Mouse (Mus musculus) CH12F3 (cell line): ENCODE results near the gene Cyp2j6.
"Not testable (repeated sequence)": the region's sequence is repeated elsewhere in the genome, so short reads cannot be mapped to it uniquely, and the experiment has no call there.

Source experiments
- in situ Hi-C: fragments of 300-500 bp; cut with MboI; formaldehyde crosslinking; loops from 2 replicates; pipeline ENCODE4 v1.14.3; 2020; ENCODE audit warnings: low sequenced_read_pairs

Cyp2j6 gene

GRCm38 (mm10) chr4:96553133-96553819 is at the start of gene Cyp2j6:
Cyp2j6 (minus strand) TSS chr4:96553661.
- in situ Hi-C loops: no loop called here

GRCm38 (mm10) chr4:96591791-96592150 is 38.3 kb upstream of the Cyp2j6 start:
- in situ Hi-C loops: no loop called here

GRCm38 (mm10) chr4:96590911-96591790 is 37.7 kb upstream of the Cyp2j6 start, which contains the start of gene Cyp2j9:
Cyp2j9 (minus strand) TSS chr4:96591578.
- in situ Hi-C loops: no loop called here

DNA sequence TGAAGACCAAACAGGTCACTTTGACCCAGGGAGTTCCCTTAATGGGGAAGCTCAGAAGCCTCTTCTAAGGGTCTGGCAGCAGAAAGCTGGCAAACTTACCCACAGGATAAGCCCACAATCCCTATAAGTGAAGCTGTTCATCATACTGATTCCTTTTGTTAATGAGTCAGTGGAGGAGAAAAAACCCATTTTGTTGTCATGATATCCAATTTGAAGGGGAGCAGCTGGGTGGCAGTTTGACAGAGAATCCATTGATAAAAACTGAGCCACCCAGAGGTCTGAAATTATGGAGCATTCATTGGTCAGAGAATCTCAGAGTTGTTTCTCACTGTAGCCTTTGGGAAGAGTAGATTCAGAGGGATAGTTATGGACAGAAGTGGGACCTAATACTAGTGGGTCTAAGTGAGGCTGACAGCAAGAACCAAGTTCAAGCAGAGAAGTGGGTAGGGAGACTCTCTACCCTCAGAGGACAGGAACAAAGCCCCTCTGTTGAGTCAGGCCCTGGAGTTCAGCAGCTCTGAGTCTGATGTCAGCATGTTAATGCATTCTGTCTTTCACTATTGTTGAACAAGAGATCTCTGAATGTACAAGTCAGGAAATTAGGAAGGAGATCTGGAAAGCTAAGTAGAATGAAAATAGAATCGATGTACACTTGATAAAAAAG is 28.1 kb upstream of the Cyp2j6 start:
- in situ Hi-C loops: no loop called here

DNA sequence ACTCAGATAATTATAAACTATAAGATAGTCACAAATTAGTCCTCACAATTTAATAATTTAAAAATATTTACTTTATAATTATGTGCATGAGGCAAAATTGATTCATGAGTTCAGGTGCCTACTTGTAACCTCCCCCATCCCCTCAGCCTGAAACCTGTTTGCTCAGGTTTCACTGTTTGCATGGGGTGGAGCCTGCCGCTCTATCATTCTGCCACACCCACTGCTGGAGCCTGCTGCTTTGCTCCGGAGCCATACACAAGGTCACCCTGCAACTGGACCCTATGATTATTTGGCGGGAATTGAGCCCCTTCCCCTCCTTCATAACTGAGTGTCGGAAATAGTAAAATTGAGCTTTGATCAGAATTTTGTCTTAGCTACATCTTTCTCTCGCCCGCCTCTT is 26.9 kb upstream of the Cyp2j6 start:
- in situ Hi-C loops: not testable (repeated sequence)

DNA sequence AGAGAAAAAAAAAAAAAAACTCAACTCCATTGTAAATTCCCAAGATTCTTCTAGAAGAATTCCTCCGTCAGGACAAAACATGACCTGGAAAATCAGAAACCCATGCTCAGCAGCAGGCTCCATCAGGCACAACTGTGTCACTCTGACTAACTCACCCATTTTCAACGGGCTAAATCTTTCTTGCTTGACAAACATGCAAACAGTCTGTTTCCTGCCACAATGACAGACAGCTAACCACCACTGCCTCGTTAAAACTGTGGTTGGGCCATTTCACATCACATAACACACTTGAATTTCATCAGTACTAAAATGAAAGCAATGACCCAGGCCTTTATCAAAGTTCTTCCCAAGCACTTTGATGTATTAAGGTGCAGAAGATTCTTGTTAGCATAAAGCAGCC is 16.0 kb upstream of the Cyp2j6 start:
- in situ Hi-C loops: no loop called here

GRCm38 (mm10) chr4:96567988-96568387 is 14.5 kb upstream of the Cyp2j6 start:
- in situ Hi-C loops: no loop called here

- in situ Hi-C loops: no loop called here
Measured at GRCm38 (mm10) chr4:96565808-96566207, 12.3 kb upstream of the Cyp2j6 start.

GRCm38 (mm10) chr4:96560464-96560863 is 7.0 kb upstream of the Cyp2j6 start:
- in situ Hi-C loops: no loop called here

DNA sequence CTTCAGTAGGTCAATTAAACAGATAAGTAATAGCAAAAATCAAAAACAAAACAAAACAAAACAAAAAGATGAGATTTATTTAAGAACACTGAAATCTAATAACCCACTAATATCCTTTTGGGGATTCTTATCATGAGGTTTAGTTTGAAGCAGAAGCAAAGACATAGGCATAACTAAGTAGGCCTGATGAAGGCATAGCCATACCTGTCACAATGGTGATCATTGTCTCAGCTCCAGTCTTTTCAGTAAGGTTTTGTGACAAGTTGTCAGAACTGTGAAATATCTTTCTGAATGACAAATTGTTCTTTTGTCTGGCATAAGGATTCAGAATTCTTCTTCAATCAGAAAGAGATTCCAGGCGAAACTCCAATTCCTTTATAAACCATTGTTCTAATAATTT is 6.3 kb upstream of the Cyp2j6 start:
- in situ Hi-C loops: no loop called here

DNA sequence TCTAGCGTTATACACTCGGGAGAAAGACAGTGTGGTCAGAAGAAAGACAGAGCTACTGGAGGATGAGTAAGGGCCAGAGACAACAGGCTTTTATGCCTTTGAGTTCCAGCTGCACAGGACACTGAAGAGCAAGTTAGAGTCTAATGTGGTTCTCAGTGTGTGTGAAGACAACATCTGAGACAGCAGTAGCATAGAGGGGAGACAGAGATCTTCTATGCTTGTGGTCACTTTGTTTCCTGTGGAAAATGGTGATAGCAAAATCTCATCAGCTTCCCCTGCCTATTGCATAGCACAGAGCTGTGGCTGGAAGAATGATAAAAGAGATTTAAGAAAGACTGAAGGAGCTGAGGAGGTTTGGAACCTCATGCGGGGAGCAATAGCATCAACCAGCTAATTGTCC is 1.8 kb downstream of the Cyp2j6 start:
- in situ Hi-C loops: no loop called here

GRCm38 (mm10) chr4:96545976-96546375 is 7.5 kb downstream of the Cyp2j6 start:
- in situ Hi-C loops: no loop called here

GRCm38 (mm10) chr4:96525772-96526171 is 27.7 kb downstream of the Cyp2j6 start:
- in situ Hi-C loops: no loop called here

- in situ Hi-C loops: no loop called here
Measured at GRCm38 (mm10) chr4:96522256-96522655, 31.2 kb downstream of the Cyp2j6 start.

DNA sequence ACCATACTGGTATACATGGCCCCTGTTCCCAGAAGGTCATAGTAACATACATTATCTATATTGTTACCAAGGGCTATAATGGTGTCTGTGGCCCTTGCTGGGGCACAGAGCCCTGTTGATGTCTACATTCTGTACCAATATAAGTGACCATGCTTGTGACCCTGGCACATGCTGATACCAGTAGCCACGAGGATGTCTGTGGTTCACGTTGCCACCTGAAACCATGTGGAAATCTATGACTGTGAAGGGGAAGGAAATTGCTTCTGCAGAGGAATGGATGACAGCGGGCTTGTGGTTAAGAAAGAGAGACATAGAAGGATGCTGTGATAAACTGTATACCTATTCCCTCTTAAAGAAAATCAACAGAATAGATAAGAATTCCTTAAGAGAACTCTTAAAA is 43.4 kb downstream of the Cyp2j6 start:
- in situ Hi-C loops: no loop called here

- in situ Hi-C loops: no loop called here
Measured at GRCm38 (mm10) chr4:96507286-96507685, 46.2 kb downstream of the Cyp2j6 start, which contains the start of gene Cyp2j8. Cyp2j8 (minus strand) TSS chr4:96507386.
